Mouse (Mus musculus): Measurements from ENCODE around the gene Sirt4. TPM values are rescaled to one million over a fixed set of nuclear protein-coding genes. Genes with fewer than 3 reads are reported as not detected.
"Not testable (repeated sequence)": the region's sequence is repeated elsewhere in the genome, so short reads cannot be mapped to it uniquely, and the experiment has no call there.

Sirt4 gene
- polyA plus RNA-seq, 1 experiment from 2014 or later = 7.5 TPM

DNA sequence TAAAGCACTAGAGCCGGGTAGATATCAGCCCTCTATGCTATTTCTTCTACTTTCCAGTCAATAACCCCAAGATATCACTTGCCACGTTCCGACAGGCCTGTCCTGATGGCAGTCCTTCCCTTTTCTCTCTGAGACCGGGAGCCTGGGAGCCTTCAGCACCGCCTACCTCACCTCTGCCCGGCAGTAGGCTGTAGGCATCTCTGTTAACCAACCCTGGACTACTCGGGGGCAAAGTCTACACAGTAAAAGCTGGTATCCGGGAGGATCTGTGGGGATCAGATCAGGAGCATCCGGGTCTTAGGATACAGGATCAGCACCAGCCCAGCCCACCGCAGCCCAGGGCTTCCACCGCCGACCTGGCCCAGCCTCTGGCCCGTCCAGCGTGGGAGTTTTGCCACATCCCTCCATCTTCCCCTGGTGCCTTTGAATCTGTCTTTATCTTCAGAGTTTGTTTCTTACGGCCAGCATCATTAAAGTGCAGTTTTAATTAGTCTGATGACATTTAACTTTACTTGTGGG, 38.5 kb upstream of the Sirt4 start:
- peaks cover 76% of the 10 kb centered on the region for H3K4me1 ChIP-seq
- WGBS (ENCODE audit: insufficient replicate concordance) = 59% methylated on average over 15 of the region's 15 CpGs
- peak overlapping the region; percentile 79 for H3K27ac ChIP-seq
- H3K9ac ChIP-seq = no peak overlapping the region
- H3K36me3 ChIP-seq = no peaks in the 10 kb centered on the region; the same call in 1 of the 2 replicates
- no peak overlapping the region for H3K4me3 ChIP-seq
- H3K9me3 ChIP-seq (replicated peaks) = no peaks in the 10 kb centered on the region
- H3K4me2 ChIP-seq = 0 out of 2 replicates have a peak overlapping the region, but pooled peaks have one; percentile 13
- no peak for ATAC-seq
- no peaks in the 10 kb centered on the region for H3K27me3 ChIP-seq (replicated peaks)

DNA sequence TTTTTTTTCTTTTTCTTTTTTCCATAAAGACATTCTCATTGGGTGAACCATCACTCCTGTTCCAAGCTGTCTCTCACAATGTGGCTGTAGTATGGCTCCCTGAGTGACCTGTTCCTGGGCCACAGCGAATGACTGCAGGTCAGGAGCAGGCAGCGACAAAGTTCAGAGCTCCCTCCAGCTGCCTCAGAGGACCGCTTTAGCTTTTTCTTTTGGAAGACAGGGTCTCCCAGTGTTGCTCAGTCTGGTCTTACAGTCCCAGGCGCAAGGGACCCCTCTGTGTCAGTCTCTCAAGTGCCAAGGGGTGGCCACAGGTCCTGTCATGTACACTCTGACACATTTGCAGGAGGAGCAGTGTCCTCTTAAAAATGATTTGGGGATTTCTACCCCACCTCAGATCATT, 38.0 kb upstream of the Sirt4 start:
- no peaks in the 10 kb centered on the region; the same call in 1 of the 2 replicates for H3K36me3 ChIP-seq
- H3K4me3 ChIP-seq = no peak overlapping the region
- peak overlapping the region; percentile 79 for H3K27ac ChIP-seq
- H3K4me2 ChIP-seq = 0 out of 2 replicates have a peak overlapping the region, but pooled peaks have one; percentile 13
- H3K4me1 ChIP-seq = peaks cover 71% of the 10 kb centered on the region
- no peak overlapping the region for H3K9ac ChIP-seq
- ATAC-seq = no peak
- WGBS (ENCODE audit: insufficient replicate concordance) = 76% methylated on average over 4 of the region's 4 CpGs
- H3K27me3 ChIP-seq (replicated peaks) = no peaks in the 10 kb centered on the region
- H3K9me3 ChIP-seq (replicated peaks) = no peaks in the 10 kb centered on the region

DNA sequence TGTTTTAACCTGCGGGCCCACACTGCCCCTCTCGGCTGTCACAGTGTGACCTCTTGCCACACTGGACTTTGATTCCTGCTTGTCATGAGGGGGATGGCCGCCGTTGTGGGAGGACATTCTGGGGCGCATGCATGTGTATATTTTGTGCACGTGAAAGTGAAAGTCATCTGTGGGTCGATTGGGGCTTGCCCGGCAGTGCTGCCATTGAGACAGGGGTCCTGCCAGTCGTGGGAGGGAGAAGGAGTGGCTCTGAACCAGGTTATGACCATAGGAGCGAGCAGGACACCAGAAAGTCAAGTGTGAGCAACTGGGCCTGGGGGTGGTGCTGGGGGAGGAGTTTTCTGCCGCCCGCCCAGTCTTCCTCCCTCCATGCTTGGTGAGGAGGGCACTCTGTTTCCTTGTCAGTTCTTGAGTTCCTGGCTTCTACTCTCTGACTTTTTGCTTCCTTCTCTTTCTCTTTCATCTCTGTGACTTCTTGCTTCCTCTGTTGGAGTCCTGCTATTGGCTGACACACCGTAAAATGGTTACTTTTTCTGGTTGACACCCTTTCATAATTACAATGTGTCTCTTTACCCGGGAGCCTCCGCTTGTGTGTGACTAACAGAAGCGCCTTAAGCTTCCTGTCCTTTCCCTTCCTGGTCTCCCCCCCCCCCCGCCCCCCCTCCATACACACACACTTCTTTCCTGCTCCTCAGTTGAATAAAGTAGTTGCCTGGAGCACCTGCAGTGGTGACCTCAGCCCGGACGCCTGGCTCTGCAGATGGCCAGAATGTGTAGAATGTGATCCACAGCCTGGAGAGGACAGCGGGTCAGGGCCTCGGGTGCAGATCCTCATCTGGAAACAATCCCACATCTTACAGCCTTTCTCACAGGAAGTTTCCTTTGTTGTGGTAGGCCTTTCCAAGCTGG, 37.3 kb upstream of the Sirt4 start:
- no peaks in the 10 kb centered on the region for H3K27me3 ChIP-seq (replicated peaks)
- H3K9me3 ChIP-seq (replicated peaks) = no peaks in the 10 kb centered on the region
- H3K27ac ChIP-seq = peak overlapping the region; percentile 79
- H3K9ac ChIP-seq = peak overlapping the region; percentile 64
- peak overlapping the region; percentile 51 for H3K4me3 ChIP-seq
- no peaks in the 10 kb centered on the region; the same call in 1 of the 2 replicates for H3K36me3 ChIP-seq
- peak overlapping the region; percentile 74 for H3K4me2 ChIP-seq
- peaks cover 74% of the 10 kb centered on the region for H3K4me1 ChIP-seq
- peak; percentile 59 for ATAC-seq
- 22% methylated on average over 20 of the region's 21 CpGs for WGBS (ENCODE audit: insufficient replicate concordance)

DNA sequence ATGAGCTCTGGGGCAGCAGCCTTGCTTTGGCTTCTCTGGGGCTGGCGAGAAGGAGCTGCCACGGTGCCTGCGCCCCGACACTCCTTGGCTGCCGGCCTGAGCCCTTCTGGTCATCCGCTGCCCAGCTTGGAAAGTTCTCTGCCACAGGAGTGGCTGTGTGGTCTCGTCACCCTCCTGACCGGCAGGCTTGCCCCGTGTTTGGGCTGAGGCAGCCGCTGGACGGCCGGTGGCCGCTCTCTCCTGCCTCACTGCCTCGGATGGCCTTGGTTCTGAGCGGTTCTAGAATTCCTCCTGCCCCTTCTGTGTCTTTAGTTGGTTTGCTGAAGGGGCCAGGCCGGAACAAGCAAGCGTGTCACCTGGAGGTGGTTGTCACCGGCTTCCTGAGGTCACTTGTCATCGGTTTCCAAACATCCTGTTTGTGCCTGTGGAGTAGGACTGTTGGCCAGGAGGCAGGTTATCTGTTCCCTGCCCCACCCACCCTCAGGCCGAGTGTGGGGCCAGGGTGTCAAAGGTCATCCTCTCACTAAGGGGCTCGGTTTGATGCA, 35.9 kb upstream of the Sirt4 start:
- Histone ChIP-seq H3K9me3 (replicated peaks) (no peaks in the 10 kb centered on the region), H3K4me1 (peaks cover 78% of the 10 kb centered on the region), H3K4me2 (peak overlapping the region; percentile 74), H3K27ac (peak overlapping the region; percentile 79), H3K36me3 (no peaks in the 10 kb centered on the region), H3K9ac (peak overlapping the region; percentile 42; the same call in 1 of the 2 replicates), H3K27me3 (replicated peaks) (no peaks in the 10 kb centered on the region), H3K4me3 (0 out of 2 replicates have a peak overlapping the region, but pooled peaks have one; percentile 6)
- ATAC-seq = no peak
- 27% methylated on average over 21 of the region's 21 CpGs for WGBS (ENCODE audit: insufficient replicate concordance)

DNA sequence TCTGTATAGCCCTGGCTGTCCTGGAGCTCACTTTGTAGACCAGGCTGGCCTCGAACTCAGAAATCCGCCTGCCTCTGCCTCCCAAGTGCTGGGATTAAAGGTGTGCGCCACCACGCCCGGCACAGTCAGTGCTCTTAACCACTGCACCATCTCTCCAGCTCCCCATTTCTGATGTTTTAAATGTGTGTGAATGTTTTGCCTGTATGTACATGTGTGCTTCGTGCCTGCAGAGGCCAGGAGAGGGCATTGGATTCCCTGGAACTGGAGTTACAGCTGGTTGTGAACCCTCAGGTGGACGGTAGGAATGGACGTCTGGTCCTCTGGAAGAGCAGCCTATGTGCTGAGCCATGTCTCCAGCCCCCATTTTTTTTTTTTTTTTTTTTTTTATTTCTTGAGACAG, 33.7 kb upstream of the Sirt4 start:
- H3K27ac ChIP-seq; H3K9ac ChIP-seq; H3K9me3 ChIP-seq (replicated peaks); H3K36me3 ChIP-seq; H3K4me3 ChIP-seq; H3K27me3 ChIP-seq (replicated peaks); ATAC-seq; H3K4me2 ChIP-seq: not testable (repeated sequence)
- WGBS (ENCODE audit: insufficient replicate concordance) = 89% methylated on average over 8 of the region's 8 CpGs
- peaks cover 75% of the 10 kb centered on the region for H3K4me1 ChIP-seq

DNA sequence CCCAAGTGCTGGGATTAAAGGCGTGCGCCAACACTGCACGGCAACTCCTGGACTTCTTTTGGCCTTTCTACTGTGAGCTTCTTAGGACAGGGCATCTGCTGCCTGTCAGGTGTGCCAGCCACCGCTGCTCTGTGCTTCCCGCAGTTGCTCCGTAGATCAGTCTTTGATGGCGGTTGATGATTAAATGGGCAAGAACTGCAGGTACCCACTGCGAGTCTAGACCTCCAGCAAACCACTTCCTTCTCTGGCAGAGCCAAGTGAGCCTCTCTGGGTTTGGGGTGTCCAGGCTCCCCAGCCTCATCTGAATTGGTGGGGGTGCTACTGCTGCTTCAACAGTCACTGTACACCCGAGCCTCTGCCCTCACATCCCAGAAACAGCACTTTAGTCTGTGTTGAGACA, 33.0 kb upstream of the Sirt4 start:
- WGBS (ENCODE audit: insufficient replicate concordance) = 70% methylated on average over 9 of the region's 9 CpGs
- Histone ChIP-seq H3K9me3 (replicated peaks) (no peaks in the 10 kb centered on the region), H3K27ac (no peak overlapping the region), H3K36me3 (no peaks in the 10 kb centered on the region), H3K27me3 (replicated peaks) (no peaks in the 10 kb centered on the region), H3K4me3 (no peak overlapping the region), H3K4me2 (no peak overlapping the region), H3K4me1 (peaks cover 68% of the 10 kb centered on the region), H3K9ac (no peak overlapping the region)
- ATAC-seq = no peak

DNA sequence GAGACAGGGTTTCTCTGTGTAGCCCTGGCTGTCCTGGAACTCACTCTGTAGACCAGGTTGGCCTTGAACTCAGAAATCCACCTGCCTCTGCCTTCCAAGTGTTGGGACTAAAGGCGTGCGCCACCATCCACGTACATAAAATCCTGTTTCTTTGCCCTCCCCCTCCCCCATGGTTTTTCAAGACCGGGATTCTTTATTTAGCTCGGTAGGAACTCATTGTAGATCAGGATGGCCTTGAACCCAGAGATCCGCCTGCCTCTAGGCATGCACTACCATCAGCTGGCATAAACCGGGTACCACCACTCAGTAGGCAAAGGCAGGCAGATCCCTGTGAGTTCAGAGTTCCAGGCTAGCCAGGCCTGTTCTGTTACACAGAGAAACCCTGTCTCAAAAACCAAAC, 32.4 kb upstream of the Sirt4 start:
- no peaks in the 10 kb centered on the region for H3K9me3 ChIP-seq (replicated peaks)
- no peak overlapping the region for H3K4me3 ChIP-seq
- no peaks in the 10 kb centered on the region for H3K27me3 ChIP-seq (replicated peaks)
- H3K9ac ChIP-seq = no peak overlapping the region
- ATAC-seq = no peak
- no peaks in the 10 kb centered on the region for H3K36me3 ChIP-seq
- peak overlapping the region; percentile 59 for H3K27ac ChIP-seq
- H3K4me1 ChIP-seq = peaks cover 63% of the 10 kb centered on the region
- H3K4me2 ChIP-seq = 0 out of 2 replicates have a peak overlapping the region, but pooled peaks have one; percentile 6
- WGBS (ENCODE audit: insufficient replicate concordance) = 60% methylated on average over 7 of the region's 7 CpGs

DNA sequence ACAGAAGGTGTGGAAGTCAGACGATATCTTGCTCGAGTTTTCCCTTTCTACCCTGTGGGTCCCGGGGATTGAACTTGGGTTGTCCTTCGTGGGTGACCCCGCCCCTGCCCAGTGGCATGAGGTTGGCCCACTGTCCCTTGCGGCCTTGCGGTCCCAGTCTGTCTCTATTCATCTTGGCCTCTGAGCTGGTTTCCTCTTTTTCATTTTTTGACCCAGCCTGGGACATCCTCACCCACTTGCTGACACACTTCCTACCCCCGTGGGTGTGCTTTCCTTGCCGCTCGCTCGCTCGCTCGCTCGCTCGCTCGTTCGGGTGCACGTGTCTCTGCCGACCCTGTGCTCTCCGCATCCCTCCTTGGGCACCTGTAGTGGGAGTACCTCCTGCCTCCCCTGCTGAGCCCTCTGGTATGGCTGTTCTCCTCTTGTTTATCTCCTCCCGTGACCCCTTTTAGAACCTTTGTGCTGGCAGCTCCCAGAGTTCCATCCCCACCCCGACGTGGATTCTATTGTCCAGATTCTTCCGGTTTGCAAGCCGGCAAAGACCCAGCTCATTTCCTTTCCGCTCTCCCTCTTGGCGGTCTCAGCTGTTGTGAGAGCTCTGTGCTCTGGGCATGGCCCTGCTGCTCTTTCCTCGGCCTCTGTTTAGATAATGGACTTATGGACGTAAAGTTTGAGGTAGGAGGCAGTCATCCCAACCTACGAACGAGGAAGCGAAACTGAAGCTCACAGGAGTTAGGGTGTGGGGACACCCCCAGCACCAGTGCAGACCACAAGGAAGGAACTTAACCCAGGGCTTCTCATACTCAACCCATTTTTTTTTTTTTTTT, 31.8 kb upstream of the Sirt4 start:
- 43% methylated on average over 32 of the region's 32 CpGs for WGBS (ENCODE audit: insufficient replicate concordance)
- Histone ChIP-seq H3K9ac (no peak overlapping the region), H3K4me1 (peaks cover 62% of the 10 kb centered on the region), H3K36me3 (no peaks in the 10 kb centered on the region), H3K27ac (peak overlapping the region; percentile 59), H3K9me3 (replicated peaks) (no peaks in the 10 kb centered on the region), H3K27me3 (replicated peaks) (no peaks in the 10 kb centered on the region), H3K4me3 (peak overlapping the region; percentile 12; the same call in 1 of the 2 replicates), H3K4me2 (peak overlapping the region; percentile 47)
- no peak for ATAC-seq

DNA sequence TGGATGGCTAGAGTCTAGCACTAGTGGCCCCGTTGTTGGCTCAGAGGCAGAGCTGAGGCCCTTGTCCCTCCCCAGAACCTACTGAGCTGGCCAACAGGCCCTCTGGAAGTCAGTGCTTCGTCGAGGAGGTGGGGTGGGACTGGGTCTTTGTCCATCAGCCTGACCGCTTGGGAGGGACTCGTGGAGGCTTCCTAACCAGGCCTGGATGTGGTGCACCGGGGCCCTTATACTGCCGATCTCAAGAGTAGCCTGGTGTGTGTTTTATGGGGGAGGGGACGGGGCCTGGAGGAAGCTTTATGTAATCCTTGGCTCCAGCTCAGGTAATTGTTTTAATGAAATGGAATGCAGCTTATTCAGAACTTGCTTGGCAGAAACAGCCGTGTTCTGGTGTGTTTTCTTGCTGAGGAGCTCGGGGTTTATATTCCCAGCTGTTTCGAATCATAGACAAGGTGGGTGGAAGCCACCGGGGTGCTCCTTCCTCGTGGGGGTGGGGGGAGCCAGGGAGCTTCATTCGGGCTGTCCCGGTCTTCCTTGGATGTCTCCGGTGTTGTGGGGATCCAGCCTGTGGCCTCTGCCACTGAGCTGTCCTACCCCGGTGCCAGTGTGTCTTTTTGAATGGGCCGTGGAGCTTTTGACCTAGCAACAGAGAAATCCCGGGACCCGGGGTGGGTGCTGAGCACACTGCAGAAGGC, 30.5 kb upstream of the Sirt4 start:
- 0 out of 2 replicates have a peak, but pooled peaks have one; percentile 4 for ATAC-seq

DNA sequence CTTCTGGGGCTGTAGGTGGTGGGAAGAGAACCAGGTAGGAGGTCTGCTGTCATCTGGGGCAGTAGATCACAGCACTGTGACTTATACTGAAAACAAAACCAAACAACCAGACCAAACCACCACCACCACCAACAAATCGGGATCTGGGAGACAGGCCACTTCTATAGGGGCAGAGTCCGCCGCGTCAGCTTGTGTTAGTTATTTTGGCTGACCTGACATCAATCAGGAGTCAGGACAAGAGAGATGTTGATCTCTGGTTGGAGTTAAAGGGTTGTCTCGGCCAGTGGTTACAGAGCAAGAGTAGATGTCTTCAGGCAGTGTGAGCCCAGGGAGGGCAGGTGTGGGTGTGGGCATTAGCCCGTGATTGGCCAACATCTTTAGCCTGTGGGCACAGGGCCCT, 29.8 kb upstream of the Sirt4 start:
- no peaks in the 10 kb centered on the region for H3K9me3 ChIP-seq (replicated peaks)
- peaks cover 64% of the 10 kb centered on the region for H3K4me1 ChIP-seq
- no peaks in the 10 kb centered on the region for H3K27me3 ChIP-seq (replicated peaks)
- no peak overlapping the region for H3K4me3 ChIP-seq
- peak overlapping the region; percentile 6 for H3K4me2 ChIP-seq
- peak; percentile 45; the same call in 1 of the 2 replicates for ATAC-seq
- peak overlapping the region; percentile 73 for H3K27ac ChIP-seq
- 74% methylated on average over 6 of the region's 6 CpGs for WGBS (ENCODE audit: insufficient replicate concordance)
- H3K36me3 ChIP-seq = no peaks in the 10 kb centered on the region
- H3K9ac ChIP-seq = no peak overlapping the region

More for the DNA sequence above, 30.5 kb upstream of the Sirt4 start:
- Histone ChIP-seq H3K4me2 (peak overlapping the region; percentile 6), H3K9me3 (replicated peaks) (no peaks in the 10 kb centered on the region), H3K27me3 (replicated peaks) (no peaks in the 10 kb centered on the region), H3K36me3 (no peaks in the 10 kb centered on the region), H3K4me3 (no peak overlapping the region), H3K27ac (peak overlapping the region; percentile 73), H3K4me1 (peaks cover 61% of the 10 kb centered on the region), H3K9ac (no peak overlapping the region)
- WGBS (ENCODE audit: insufficient replicate concordance) = 54% methylated on average over 20 of the region's 20 CpGs

DNA sequence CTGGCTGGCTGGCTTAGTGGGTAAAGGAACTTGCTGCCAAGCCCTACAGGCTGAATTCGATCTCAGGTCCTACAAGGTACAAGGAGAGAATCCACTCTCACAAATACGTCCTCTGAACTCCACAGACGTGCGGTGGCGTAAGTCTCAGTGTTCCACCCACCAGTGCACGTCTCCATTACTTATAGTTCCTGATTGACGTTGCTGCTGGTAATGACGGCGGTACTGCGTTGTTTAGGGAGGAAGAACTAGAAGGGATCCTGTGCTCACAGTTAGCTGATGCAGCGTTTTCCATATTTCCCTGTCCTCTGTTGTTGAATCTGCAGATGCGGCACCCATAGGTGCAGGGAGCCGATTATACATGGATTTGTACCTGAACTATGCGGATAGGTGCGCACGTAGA, 29.2 kb upstream of the Sirt4 start:
- Histone ChIP-seq H3K9me3 (replicated peaks) (no peaks in the 10 kb centered on the region), H3K36me3 (no peaks in the 10 kb centered on the region), H3K9ac (no peak overlapping the region), H3K27ac (0 out of 2 replicates have a peak overlapping the region, but pooled peaks have one; percentile 28), H3K27me3 (replicated peaks) (no peaks in the 10 kb centered on the region), H3K4me3 (no peak overlapping the region), H3K4me2 (no peak overlapping the region), H3K4me1 (peaks cover 66% of the 10 kb centered on the region)
- no peak for ATAC-seq
- 84% methylated on average over 16 of the region's 16 CpGs for WGBS (ENCODE audit: insufficient replicate concordance)

Measured in liver, embryonic 12.5 days (tissue).